Mouse (Mus musculus): ENCODE measurements at regions not wholly inside any gene's neighbourhood (a gene's known extent, or its start where the extent isn't known, plus 50 kb on each side); places are given as distances from the start of the nearest gene placed in this dataset.

DNA sequence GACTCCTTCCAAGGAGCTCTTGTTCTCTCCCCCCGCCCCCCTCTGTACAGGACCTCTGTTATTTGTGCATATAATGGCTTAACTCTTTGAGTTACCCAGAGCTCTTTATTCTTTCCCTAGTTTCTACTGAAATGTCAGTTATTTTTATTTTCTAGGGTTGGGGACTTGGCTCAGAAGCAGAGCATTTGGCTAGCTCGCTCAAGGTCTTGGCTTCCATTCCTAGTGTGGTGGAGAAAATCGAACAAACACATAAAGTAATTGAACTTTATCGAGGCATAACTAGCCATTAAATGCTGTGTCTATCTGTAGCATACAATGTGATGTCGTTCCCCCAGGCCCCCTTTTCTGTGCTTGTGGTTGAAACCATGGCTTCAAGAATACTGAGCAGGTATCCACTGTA lies 716.5 kb upstream of the Car8 start:
- no peak for DNase-seq (ENCODE audit: low read depth)

DNA sequence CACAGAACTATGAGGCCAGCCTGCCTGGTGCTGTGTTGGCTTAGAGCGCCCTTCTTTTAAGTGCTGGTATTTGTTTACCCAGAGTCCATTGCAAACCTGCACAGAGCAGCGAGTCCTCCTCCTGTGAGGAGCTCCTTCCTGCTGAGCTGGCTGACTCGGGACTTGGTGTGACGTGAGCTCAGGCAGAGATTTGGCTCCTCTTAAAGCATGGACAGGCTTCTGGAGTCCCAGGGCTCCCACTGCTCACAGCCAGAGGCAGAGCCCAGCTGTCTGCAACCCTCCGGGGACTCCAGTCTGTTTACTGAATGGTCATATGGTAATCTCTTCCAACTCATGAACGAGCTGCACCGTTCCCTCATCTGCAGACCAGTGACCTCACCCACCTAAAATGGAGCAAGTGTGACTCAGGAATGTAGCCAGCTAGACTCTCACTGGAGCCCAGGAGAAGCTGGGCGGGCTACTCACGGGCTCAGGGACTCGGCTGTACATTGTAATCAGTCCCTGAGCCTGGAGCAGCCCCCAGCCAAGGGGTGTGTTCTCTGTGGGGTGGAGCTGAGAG lies 715.6 kb upstream of the Car8 start:
- no peak for DNase-seq (ENCODE audit: low read depth)

GRCm38 (mm10) chr4:8953181-8953580 lies 714.3 kb upstream of the Car8 start:
- DNase-seq (ENCODE audit: low read depth), result no peak

- no peak for DNase-seq (ENCODE audit: low read depth)
Observed at GRCm38 (mm10) chr4:8949951-8950350, 711.1 kb upstream of the Car8 start.

DNA sequence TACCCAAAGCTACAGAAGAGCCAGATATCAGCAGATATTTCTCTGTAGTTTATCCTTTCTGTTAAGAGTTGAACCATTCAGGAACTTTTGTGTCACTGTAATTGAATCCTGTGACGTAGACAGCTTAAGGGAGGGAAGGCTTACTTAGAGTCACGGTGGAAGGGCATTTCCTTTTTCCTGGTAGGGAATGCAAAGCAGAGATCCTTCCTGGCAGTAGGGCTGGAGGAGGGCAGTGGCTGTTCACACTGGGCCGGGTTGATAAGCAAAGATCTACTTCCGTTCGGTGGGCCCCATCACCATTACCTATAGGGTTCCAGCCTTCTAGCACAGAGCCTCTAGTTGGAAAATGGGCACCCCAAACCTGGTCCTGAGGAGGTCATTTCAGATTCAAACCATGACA lies 710.7 kb upstream of the Car8 start:
- no peak for DNase-seq (ENCODE audit: low read depth)

DNA sequence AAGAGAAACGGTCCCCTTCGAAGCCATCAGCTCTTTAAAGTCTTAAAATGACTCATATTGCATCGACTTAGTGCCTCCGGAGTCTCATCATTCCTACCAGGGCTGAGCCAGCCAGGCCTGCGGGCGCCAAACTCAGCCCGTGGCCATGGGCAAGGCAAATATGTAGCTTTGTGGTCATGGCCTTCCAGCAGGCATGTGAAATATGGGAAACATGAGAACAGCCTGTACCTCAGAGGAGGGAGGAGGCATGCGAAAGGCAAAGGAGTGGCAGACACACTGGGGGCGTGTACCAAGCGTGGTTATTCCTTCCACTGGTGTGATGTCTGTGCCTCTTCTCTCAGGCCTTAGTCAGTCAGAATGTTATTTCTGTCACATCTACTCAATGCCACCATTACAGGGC lies 706.3 kb upstream of the Car8 start:
- no peak for DNase-seq (ENCODE audit: low read depth)

DNA sequence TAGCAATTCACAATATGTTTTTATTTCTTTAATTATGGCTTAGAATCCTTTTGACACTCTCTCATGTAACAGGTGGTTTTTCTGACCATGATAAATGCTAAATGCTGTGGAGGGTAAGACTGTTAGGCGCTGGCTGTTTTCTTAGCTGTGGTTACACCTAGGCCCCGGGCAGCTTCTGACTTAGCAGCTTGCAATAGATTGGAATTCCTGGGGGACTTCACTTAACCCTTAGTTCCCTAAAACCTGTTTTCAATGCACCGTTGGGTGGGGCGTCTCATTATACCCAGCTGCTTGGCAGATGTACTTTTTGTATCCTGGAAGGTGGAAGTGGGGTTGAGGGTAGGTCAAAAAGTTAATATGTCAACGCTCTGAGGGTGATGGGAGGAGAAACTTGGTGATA lies 704.2 kb upstream of the Car8 start:
- no peak for DNase-seq (ENCODE audit: low read depth)

- DNase-seq (ENCODE audit: low read depth), result no peak
Observed at GRCm38 (mm10) chr4:8938948-8939411, 700.1 kb upstream of the Car8 start.

- no peak for DNase-seq (ENCODE audit: low read depth)
Observed at GRCm38 (mm10) chr4:8935899-8936298, 697.1 kb upstream of the Car8 start.

DNA sequence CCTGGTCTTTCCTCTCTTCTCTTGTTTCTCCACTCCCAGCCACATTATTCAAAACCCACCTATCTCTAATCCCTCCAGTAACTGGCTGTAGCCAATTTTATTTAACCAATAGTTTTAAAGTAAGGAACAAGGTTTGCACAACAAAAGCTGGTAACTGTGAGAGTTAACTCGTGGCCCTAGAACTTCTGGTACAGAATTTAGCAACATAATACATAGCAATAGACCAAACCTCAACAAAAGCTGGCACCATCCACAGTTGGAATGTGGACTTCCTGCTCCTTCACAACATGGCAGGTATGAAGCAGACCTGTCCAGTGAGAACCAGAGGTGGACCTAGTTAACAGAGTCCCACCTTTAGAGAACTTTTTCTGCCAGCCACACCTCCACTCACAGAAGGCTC lies 695.7 kb upstream of the Car8 start:
- no peak for DNase-seq (ENCODE audit: low read depth)

- no peak for DNase-seq (ENCODE audit: low read depth)
Observed at GRCm38 (mm10) chr4:8929346-8929745, 690.5 kb upstream of the Car8 start.

DNA sequence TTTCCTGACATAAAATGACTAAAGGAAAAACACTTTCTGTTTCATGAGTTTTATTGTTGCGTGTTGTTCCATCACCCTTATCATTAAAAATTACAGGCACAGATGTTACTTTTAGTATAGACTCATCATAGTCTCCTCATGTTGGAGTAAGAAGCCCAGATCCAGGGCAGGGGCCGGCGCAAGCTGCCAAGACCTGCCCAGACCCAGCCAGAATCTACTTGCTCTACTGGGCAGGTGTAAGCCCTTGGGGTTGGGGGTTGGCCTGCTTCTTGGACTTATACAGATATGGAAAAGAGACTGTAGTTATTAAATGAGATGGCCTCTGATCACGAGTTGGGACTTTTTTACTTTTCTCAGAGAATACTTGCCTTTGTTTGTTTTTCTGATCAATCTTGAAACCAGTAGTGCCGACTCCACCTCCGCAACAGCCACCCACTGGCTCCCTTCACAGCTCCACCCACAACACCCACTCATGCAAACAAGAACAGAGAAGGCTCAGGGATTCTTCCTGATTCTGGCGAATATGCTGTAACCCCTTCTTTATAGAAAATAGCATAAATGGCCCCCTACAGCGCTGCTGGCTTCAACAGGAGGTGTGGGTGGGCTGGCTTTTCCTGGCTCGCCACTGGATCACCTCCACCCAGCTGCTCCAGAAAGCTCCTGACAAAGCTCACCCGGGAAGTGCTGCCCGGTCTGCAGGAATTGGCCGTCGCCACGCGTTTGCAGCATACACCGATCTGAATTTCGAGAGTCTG lies 689.9 kb upstream of the Car8 start:
- no peak for DNase-seq (ENCODE audit: low read depth)

- DNase-seq (ENCODE audit: low read depth), result no peak
Observed at GRCm38 (mm10) chr4:8927276-8927906, 688.5 kb upstream of the Car8 start.

DNA sequence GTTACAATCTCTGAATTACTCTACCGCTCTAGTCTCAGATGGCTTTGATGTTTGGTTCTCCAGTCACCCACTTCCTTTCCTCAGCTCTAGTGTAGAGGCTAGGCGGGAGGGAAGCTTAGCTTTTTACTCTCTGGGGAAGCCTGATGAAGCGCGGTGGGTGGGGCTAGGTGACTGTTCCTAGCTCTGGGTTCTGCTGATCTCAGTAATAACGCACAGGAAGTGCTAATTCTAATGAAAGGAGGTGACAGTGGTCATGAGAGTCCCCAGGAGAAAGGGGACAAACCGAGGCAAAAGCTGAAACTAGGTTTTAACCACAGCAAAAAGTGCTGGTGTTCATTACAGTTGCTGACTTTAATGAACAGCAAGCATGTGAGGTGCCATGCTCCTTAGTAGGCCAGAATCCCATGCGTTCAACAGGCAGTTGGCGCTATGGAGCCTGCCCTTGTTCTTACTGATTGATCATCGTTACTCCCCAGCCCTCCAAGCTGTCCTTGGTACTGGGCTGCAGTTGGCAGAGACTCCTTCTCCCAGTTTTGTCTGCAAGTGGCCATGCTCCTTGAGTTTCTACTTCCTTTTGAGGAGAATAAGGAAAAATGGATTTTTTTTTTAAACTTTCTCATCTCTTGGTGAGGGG lies 687.9 kb upstream of the Car8 start:
- no peak for DNase-seq (ENCODE audit: low read depth)

DNA sequence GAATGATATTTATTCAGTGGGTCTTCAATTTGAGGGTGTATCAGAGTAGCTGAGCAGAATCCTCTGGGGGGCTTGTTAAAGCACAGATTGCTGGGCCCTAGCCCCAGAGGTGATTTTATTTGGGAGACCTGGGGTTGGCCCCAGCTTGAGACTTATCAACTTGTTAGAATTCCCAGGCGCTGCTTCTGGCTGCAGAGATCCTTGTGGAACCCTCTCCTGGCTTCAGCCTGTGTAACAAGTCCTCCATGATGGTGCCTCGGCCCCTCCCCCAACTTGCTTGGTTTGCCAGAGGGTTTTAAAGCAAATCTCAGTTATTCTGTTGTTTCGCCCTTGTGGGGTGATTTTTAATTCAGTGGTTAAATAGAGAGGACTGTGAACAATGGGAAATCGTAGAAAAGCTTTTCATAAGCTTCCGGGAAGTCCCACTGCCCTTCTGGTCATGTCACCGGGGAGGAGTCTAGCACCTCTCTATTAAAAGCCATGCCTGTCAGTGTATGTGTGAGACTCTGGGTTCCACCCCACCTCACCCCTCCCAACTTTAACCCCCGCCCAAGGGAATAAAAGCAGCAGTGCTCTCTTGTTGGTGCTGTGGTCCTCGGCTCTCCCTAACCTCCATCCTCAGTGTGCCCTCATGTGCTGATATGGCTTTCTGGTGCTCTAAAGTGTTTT lies 684.0 kb upstream of the Car8 start:
- no peak for DNase-seq (ENCODE audit: low read depth)

GRCm38 (mm10) chr4:8921477-8922385 lies 682.9 kb upstream of the Car8 start:
- DNase-seq (ENCODE audit: low read depth), result no peak

DNA sequence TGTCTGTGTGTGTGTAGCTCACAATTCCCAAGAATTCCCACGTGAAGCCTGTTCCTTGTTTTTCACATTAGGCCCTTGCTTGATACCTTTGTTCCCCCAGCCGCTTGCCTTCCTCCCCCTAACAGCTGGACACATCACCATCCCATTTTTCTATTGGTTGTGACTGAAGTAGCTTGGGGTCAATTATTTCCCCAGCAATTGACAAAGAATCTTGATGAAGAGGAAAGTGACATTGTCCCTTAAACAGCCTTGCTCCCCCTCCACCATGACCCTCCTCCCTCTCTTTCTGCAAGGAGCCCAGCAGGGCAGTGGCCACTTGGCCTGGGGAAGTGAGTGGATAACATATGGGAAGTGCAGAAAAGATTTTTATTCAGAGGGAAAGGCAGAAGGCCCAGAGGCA lies 681.5 kb upstream of the Car8 start:
- DNase-seq (ENCODE audit: low read depth), result no peak

DNA sequence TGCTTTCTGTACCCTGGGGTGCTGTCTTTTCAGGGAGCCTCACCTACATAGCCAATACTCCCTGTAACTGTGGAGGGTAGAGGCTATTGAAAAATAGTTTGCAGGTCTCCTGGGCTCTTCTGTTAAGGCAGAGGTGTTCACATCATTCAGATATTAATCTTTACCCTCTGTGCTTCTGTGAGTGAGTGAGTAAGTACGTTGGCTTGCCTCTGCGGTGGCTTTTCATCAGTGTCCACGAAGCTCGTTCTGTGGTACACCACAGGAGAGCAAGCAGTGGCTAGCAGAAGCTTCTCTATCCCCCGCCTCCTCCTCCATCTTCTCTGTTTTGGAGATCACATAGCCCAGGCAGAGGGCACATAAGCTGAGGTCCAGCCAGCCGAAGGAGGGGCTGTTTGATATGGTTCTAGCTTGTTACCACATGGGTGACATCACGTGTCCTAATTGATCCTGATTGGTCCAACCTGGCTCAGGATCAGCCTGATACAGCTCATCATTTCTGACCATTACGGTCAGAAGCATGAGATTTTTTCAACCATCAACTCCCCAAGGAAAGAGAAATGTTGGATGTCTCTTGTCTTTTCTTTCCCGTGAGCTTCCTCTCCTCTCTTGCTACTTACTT lies 680.6 kb upstream of the Car8 start:
- DNase-seq (ENCODE audit: low read depth), result no peak
